Mouse (Mus musculus): Measurements from ENCODE around the gene Coro2b.

- no peak for TF ChIP-seq FLI1 (IDR thresholded peaks at IDR 0.05; ENCODE audit: low read length)
- no peak for TF ChIP-seq GATA1 (IDR thresholded peaks at IDR 0.05; ENCODE audit: borderline replicate concordance, low read length)
Observed at GRCm38 (mm10) chr9:62551531-62551930, 14.7 kb upstream of the Coro2b start.

Data from megakaryocyte, embryonic 14.5 days (primary cell).